Mouse (Mus musculus) heart, adult 11 months (tissue): ENCODE results near the gene Iqce.
A peak's percentile ranks its signal among the peaks of the same experiment; 100 is the strongest.

Experiments
- DNase-seq: peaks from one replicate; pipeline ENCODE4 v3.0.0; 2022

Iqce gene

GRCm38 (mm10) chr5:140702103-140702513 lies at the start of gene Iqce:
Iqce (minus strand) TSS chr5:140702378.
- peak; percentile 99 for DNase-seq

GRCm38 (mm10) chr5:140750925-140751324 lies 48.7 kb upstream of the Iqce start:
- DNase-seq = peak; percentile 87

- peak; percentile 97 for DNase-seq
These were observed 47.1 kb upstream of the Iqce start for GRCm38 (mm10) chr5:140749062-140749875.

GRCm38 (mm10) chr5:140748425-140748824 lies 46.2 kb upstream of the Iqce start:
- peak; percentile 96 for DNase-seq

- DNase-seq = peak; percentile 90
These were observed 41.5 kb upstream of the Iqce start for GRCm38 (mm10) chr5:140743706-140744131.

- DNase-seq = peak; percentile 88
These were observed 39.7 kb upstream of the Iqce start for GRCm38 (mm10) chr5:140741877-140742276.

- peak; percentile 95 for DNase-seq
These were observed 38.9 kb upstream of the Iqce start for GRCm38 (mm10) chr5:140741040-140741439.

GRCm38 (mm10) chr5:140739813-140740212 lies 37.6 kb upstream of the Iqce start:
- DNase-seq = peak; percentile 84

- DNase-seq = no peak
These were observed 34.0 kb upstream of the Iqce start for GRCm38 (mm10) chr5:140736166-140736565.

GRCm38 (mm10) chr5:140735297-140735696 lies 33.1 kb upstream of the Iqce start:
- peak; percentile 95 for DNase-seq

GRCm38 (mm10) chr5:140733336-140733735 lies 31.2 kb upstream of the Iqce start:
- peak; percentile 92 for DNase-seq

- DNase-seq = no peak
These were observed 30.0 kb upstream of the Iqce start for GRCm38 (mm10) chr5:140732195-140732594.

GRCm38 (mm10) chr5:140731040-140731797 lies 29.0 kb upstream of the Iqce start:
- peak; percentile 91 for DNase-seq

- no peak for DNase-seq
These were observed 25.0 kb upstream of the Iqce start for GRCm38 (mm10) chr5:140726946-140727740.

GRCm38 (mm10) chr5:140726062-140726839 lies 24.1 kb upstream of the Iqce start:
- DNase-seq = no peak

GRCm38 (mm10) chr5:140723822-140724221 lies 21.6 kb upstream of the Iqce start, which contains the start of gene Amz1:
Amz1 (plus strand) TSS chr5:140724127.
- no peak for DNase-seq

GRCm38 (mm10) chr5:140722121-140722520 lies 19.9 kb upstream of the Iqce start:
- no peak for DNase-seq

- DNase-seq = no peak
These were observed 18.6 kb upstream of the Iqce start for GRCm38 (mm10) chr5:140720773-140721172.

- DNase-seq = no peak
These were observed 8.9 kb upstream of the Iqce start for GRCm38 (mm10) chr5:140711040-140711439.

GRCm38 (mm10) chr5:140710315-140710714 lies 8.1 kb upstream of the Iqce start:
- DNase-seq = no peak

GRCm38 (mm10) chr5:140705501-140706171 lies 3.5 kb upstream of the Iqce start:
- peak; percentile 95 for DNase-seq
